Mouse (Mus musculus) embryonic facial prominence, embryonic 14.5 days (tissue): Measurements from ENCODE around the gene Rprml. TPM values are rescaled to one million over a fixed set of nuclear protein-coding genes. Genes with fewer than 3 reads are reported as not detected.

Experiments used
- ATAC-seq: fragments of 200-750 bp; cut with Nextera tagmentation; 2 replicates; pipeline ENCODE4 v1.8.0; 2017; ENCODE audit warnings: low read depth, moderate number of reproducible peaks, moderate TSS enrichment
- DNase-seq: peaks from one replicate; pipeline ENCODE4 v3.0.0-alpha.2; 2015; ENCODE audit warnings: low spot score
- H3K27ac ChIP-seq: fragments of 300-500 bp; sonication (generic); replicated peaks from 2 replicates; pipeline ENCODE4 v1.5.1; 2014; ENCODE audit warnings: low read depth, mild to moderate bottlenecking, low read length, moderate library complexity
- H3K27me3 ChIP-seq: fragments of 300-500 bp; sonication (generic); replicated peaks from 2 replicates; pipeline ENCODE4 v1.6.1; 2014; ENCODE audit warnings: low read length; ENCODE audit not compliant: control insufficient read depth, insufficient read depth
- H3K36me3 ChIP-seq: fragments of 300-500 bp; sonication (generic); 2 replicates; pipeline ENCODE4 v1.6.1; 2014; ENCODE audit warnings: low read length, mixed read lengths; ENCODE audit not compliant: control insufficient read depth, insufficient read depth
- H3K4me1 ChIP-seq: fragments of 300-500 bp; sonication (generic); 2 replicates; pipeline ENCODE4 v1.6.1; 2014; ENCODE audit warnings: antibody characterized with exemption, low read length; ENCODE audit not compliant: control insufficient read depth, insufficient read depth
- H3K4me2 ChIP-seq: fragments of 300-500 bp; sonication (generic); 2 replicates; pipeline ENCODE4 v1.6.1; 2014; ENCODE audit warnings: low read depth, mild to moderate bottlenecking, low read length, moderate library complexity, mixed read lengths
- H3K4me3 ChIP-seq: fragments of 300-500 bp; sonication (generic); 2 replicates; pipeline ENCODE4 v1.5.1; 2014; ENCODE audit warnings: low read depth, mild to moderate bottlenecking, low read length
- H3K9ac ChIP-seq: fragments of 300-500 bp; sonication (generic); 2 replicates; pipeline ENCODE4 v1.6.1; 2014; ENCODE audit warnings: low read depth, mild to moderate bottlenecking, low read length, moderate library complexity, mixed read lengths
- H3K9me3 ChIP-seq: fragments of 300-500 bp; sonication (generic); 2 replicates; pipeline ENCODE4 v1.6.1; 2016; ENCODE audit warnings: low read length; ENCODE audit not compliant: control insufficient read depth
- WGBS: fragments of 180-500 bp; shearing (Covaris S2); extraction: QIAGEN DNeasy Blood & Tissue Kit; methylation state at CpG from one replicate; pipeline ENCODE4 v1.1.7; 2014; 5-methylcytosine and 5-hydroxymethylcytosine counted together
- polyA plus RNA-seq: library from polyadenylated mRNA; unstranded; fragments of >200 nt; fragmentation: Nextera tagmentation; extraction: Ambion mirVana; gene quantifications from 2 replicates; pipeline ENCODE4 v1.2.1, GENCODE M21; 2014

The Rprml gene
- polyA plus RNA-seq = not detected in 2 replicates

GRCm38 (mm10) chr11:103649301-103649982, at the start of gene Rprml:
TSS of gene Rprml (plus strand) at chr11:103649570.
- Histone ChIP-seq H3K36me3 (no peaks in the 10 kb centered on the region), H3K27ac (no peak within 1 kb of the TSS), H3K9ac (0 out of 2 replicates have a peak within 1 kb of the TSS, but pooled peaks have one; percentile 37), H3K4me2 (peak within 1 kb of the TSS; percentile 68), H3K27me3 (peaks cover 74% of the 10 kb centered on the region), H3K4me3 (peak within 1 kb of the TSS; percentile 43), H3K4me1 (0 out of 2 replicates have a peak, but pooled peaks cover 4% of the 10 kb centered on the region), H3K9me3 (no peaks in the 10 kb centered on the region)
- DNase-seq = no peak
- ATAC-seq = peak; percentile 26; the same call in 1 of the 2 replicates
- WGBS = under 1% methylated on average over 40 of the region's 71 CpGs

- H3K36me3 ChIP-seq = no peaks in the 10 kb centered on the region
- 52% methylated on average over 5 of the region's 5 CpGs for WGBS
- no peaks in the 10 kb centered on the region for H3K9me3 ChIP-seq
- H3K4me3 ChIP-seq = no peak overlapping the region
- no peak overlapping the region for H3K27ac ChIP-seq
- H3K9ac ChIP-seq = no peak overlapping the region
- H3K4me1 ChIP-seq = no peaks in the 10 kb centered on the region
- ATAC-seq (no peak), DNase-seq (no peak)
- no peaks in the 10 kb centered on the region for H3K27me3 ChIP-seq
- no peak overlapping the region for H3K4me2 ChIP-seq
Measured at GRCm38 (mm10) chr11:103606611-103607010, 42.8 kb upstream of the Rprml start.

- H3K4me3 ChIP-seq = no peak overlapping the region
- no peak for DNase-seq
- ATAC-seq = no peak
- no peaks in the 10 kb centered on the region for H3K27me3 ChIP-seq
- no peaks in the 10 kb centered on the region for H3K36me3 ChIP-seq
- WGBS = 88% methylated on average over 2 of the region's 2 CpGs
- H3K27ac ChIP-seq = no peak overlapping the region
- no peaks in the 10 kb centered on the region for H3K4me1 ChIP-seq
- no peaks in the 10 kb centered on the region for H3K9me3 ChIP-seq
- H3K4me2 ChIP-seq = no peak overlapping the region
- no peak overlapping the region for H3K9ac ChIP-seq
Measured at GRCm38 (mm10) chr11:103610772-103611171, 38.6 kb upstream of the Rprml start.

- H3K9ac ChIP-seq = no peak within 1 kb of the TSS
- H3K4me2 ChIP-seq = no peak within 1 kb of the TSS
- no peak within 1 kb of the TSS for H3K27ac ChIP-seq
- no peak within 1 kb of the TSS for H3K4me3 ChIP-seq
- 77% methylated on average over 9 of the region's 9 CpGs for WGBS
- H3K4me1 ChIP-seq = no peaks in the 10 kb centered on the region
- H3K27me3 ChIP-seq = no peaks in the 10 kb centered on the region
- no peak for ATAC-seq
- no peaks in the 10 kb centered on the region for H3K36me3 ChIP-seq
- H3K9me3 ChIP-seq = no peaks in the 10 kb centered on the region
- no peak for DNase-seq
Measured at GRCm38 (mm10) chr11:103621040-103621439, 28.3 kb upstream of the Rprml start, which contains the start of gene Gm884. TSS of gene Gm884 (minus strand) at chr11:103621140.

GRCm38 (mm10) chr11:103627453-103627852, 21.9 kb upstream of the Rprml start:
- no peak for ATAC-seq
- Histone ChIP-seq H3K4me3 (no peak overlapping the region), H3K4me2 (no peak overlapping the region), H3K36me3 (no peaks in the 10 kb centered on the region), H3K4me1 (no peaks in the 10 kb centered on the region), H3K9me3 (no peaks in the 10 kb centered on the region), H3K27ac (no peak overlapping the region), H3K9ac (no peak overlapping the region), H3K27me3 (no peaks in the 10 kb centered on the region)
- 78% methylated on average over 23 of the region's 23 CpGs for WGBS
- DNase-seq = no peak

- no peak for ATAC-seq
- Histone ChIP-seq H3K4me2 (no peak overlapping the region), H3K27ac (no peak overlapping the region), H3K9ac (no peak overlapping the region), H3K4me3 (no peak overlapping the region), H3K36me3 (no peaks in the 10 kb centered on the region), H3K4me1 (no peaks in the 10 kb centered on the region), H3K9me3 (no peaks in the 10 kb centered on the region), H3K27me3 (peaks cover 3% of the 10 kb centered on the region; the same call in 1 of the 2 replicates)
- WGBS = 83% methylated on average over 7 of the region's 7 CpGs
- no peak for DNase-seq
Measured at GRCm38 (mm10) chr11:103634806-103635205, 14.6 kb upstream of the Rprml start.

- H3K4me1 ChIP-seq = no peaks in the 10 kb centered on the region
- H3K36me3 ChIP-seq = no peaks in the 10 kb centered on the region
- H3K4me2 ChIP-seq = no peak overlapping the region
- DNase-seq (no peak), ATAC-seq (no peak)
- H3K27ac ChIP-seq = no peak overlapping the region
- H3K27me3 ChIP-seq = peaks cover 7% of the 10 kb centered on the region; the same call in 1 of the 2 replicates
- H3K4me3 ChIP-seq = no peak overlapping the region
- H3K9ac ChIP-seq = no peak overlapping the region
- H3K9me3 ChIP-seq = no peaks in the 10 kb centered on the region
- 71% methylated on average over 3 of the region's 3 CpGs for WGBS
Measured at GRCm38 (mm10) chr11:103635481-103635880, 13.9 kb upstream of the Rprml start.

GRCm38 (mm10) chr11:103636261-103636660, 13.1 kb upstream of the Rprml start:
- ATAC-seq (no peak), DNase-seq (no peak)
- H3K36me3 ChIP-seq = no peaks in the 10 kb centered on the region
- H3K4me1 ChIP-seq = no peaks in the 10 kb centered on the region
- peaks cover 9% of the 10 kb centered on the region; the same call in 1 of the 2 replicates for H3K27me3 ChIP-seq
- no peaks in the 10 kb centered on the region for H3K9me3 ChIP-seq
- H3K9ac ChIP-seq = no peak overlapping the region
- no peak overlapping the region for H3K4me2 ChIP-seq
- no peak overlapping the region for H3K4me3 ChIP-seq
- 80% methylated on average over 6 of the region's 6 CpGs for WGBS
- no peak overlapping the region for H3K27ac ChIP-seq

GRCm38 (mm10) chr11:103638790-103639189, 10.6 kb upstream of the Rprml start, which contains the start of gene Lyzl6:
TSS of gene Lyzl6 (minus strand) at chr11:103638890.
- ATAC-seq = no peak
- no peaks in the 10 kb centered on the region for H3K4me1 ChIP-seq
- H3K4me2 ChIP-seq = peak within 1 kb of the TSS; percentile 20; the same call in 1 of the 2 replicates

More at GRCm38 (mm10) chr11:103638790-103639189, 10.6 kb upstream of the Rprml start, which contains the start of gene Lyzl6:
- Histone ChIP-seq H3K4me3 (no peak within 1 kb of the TSS), H3K36me3 (no peaks in the 10 kb centered on the region), H3K9me3 (no peaks in the 10 kb centered on the region), H3K9ac (no peak within 1 kb of the TSS), H3K27me3 (peaks cover 9% of the 10 kb centered on the region; the same call in 1 of the 2 replicates), H3K27ac (no peak within 1 kb of the TSS)
- 72% methylated on average over 3 of the region's 3 CpGs for WGBS
- DNase-seq = no peak
